Mouse (Mus musculus) left cerebral cortex, adult 11 months (tissue): ENCODE results near the gene Mmab.

Experiments
- DNase-seq: peaks from one replicate; pipeline ENCODE4 v3.0.0; 2022; ENCODE audit warnings: low spot score

Mmab gene

GRCm38 (mm10) chr5:114443566-114444367 is at the start of gene Mmab, which contains the start of gene Mvk:
Mmab (minus strand) TSS chr5:114444060.
Mvk (plus strand) TSS chr5:114444269.
- DNase-seq = peak; percentile 99

- no peak for DNase-seq
These were observed 46.4 kb upstream of the Mmab start for GRCm38 (mm10) chr5:114490241-114490640.

GRCm38 (mm10) chr5:114489570-114489969 is 45.7 kb upstream of the Mmab start:
- peak; percentile 30 for DNase-seq

DNA sequence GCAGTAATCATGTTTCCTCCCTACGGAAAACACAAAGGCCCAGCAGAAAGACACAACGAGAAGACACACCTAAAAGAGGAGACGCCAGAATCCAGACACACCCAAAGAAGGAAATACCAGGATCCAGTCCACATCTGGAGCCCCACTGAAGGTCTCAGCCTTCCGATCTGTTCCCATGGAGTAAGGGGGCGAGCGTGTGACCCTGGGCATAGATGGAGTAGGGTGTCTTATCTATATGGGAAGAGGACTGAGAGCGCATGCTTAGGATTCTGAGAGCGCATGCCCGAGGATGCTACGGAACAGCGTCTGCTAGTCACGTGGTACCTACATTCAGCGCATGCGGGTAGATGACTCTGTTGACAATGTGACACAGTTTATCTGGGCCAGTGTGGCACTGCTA is 41.8 kb upstream of the Mmab start:
- no peak for DNase-seq

GRCm38 (mm10) chr5:114482587-114483011 is 38.7 kb upstream of the Mmab start:
- DNase-seq = no peak

GRCm38 (mm10) chr5:114478267-114478666 is 34.4 kb upstream of the Mmab start:
- DNase-seq = no peak

GRCm38 (mm10) chr5:114474741-114475491 is 31.1 kb upstream of the Mmab start:
- DNase-seq = no peak

GRCm38 (mm10) chr5:114470359-114470758 is 26.5 kb upstream of the Mmab start:
- no peak for DNase-seq

DNA sequence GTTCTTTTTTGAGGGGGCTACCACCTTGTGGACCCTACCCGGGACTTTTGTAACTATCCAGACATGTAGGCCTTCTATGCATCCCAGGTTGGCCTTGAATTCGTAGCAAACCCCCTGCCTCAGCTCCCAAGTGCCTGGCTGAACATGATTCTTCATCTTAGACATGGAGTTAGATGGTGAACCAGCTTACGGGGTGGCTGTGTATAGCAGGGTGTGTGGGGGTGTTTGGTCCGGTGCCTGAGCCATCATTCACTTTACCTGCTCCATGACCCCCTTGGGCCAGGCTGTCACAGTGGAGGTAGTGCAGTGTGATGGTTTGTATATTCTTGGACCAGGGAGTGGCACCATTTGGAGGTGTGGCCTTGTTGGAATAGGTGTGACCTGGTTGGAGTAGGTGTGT is 24.1 kb upstream of the Mmab start:
- no peak for DNase-seq

DNA sequence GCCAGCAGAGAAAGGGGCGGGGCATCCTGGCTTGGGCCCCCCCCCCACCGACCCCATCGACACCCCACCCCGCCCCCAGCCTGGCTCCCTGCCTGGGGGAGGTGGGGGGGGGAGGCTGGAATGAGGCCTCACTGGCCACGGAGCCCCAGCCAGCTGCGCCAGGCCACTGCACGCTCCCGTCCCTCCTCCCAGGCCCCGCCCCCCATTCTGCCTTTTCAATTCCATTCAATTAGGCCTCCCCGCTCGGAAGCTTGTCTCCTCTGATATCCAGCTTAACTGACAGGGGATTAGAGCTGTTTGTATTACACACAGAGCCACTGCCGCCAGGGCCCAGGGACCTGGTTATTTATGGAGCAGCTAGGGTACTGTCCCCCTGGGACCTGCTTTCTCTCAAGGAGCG is 23.6 kb upstream of the Mmab start:
- peak; percentile 47 for DNase-seq

DNA sequence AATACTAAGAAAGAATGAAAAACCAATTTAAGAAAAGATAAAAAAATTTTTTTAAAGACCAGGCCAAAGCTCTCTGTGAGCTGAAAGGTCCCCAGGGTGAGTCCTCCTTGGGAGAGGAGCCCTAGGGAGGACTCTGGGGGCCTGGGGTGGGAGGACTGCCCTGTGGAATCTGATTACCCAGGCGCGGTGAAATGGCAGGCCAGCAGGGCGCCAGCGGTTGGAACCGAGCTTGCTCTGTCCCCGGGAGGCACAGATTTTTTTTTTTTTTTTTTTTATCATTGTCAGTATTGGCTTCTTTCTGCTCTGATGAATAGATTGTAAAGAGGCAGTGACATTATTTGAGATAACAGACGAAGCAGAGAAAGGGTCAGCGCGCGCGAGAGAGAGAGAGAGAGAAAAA is 23.2 kb upstream of the Mmab start:
- DNase-seq = no peak

DNA sequence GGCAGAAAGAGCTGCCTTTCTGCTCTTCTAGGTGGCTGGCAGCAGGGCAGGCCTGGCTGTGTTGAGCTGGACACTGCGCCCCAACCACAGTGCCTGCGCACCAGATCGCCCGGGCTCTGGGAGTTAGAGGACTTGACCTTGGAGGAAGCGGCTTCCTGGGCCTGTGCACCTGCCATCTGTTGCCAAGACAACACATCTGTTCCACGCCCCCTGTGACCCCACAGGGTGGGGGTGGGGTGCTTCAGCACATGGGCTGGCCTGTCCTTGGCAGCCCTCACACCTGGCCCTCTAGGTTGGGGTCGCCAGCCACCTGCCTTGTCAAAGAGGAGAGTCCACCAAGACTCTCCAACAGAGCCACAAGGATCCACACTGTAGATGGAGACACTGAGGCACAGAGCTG is 21.8 kb upstream of the Mmab start:
- DNase-seq = no peak

GRCm38 (mm10) chr5:114464561-114464960 is 20.7 kb upstream of the Mmab start:
- DNase-seq = no peak

DNA sequence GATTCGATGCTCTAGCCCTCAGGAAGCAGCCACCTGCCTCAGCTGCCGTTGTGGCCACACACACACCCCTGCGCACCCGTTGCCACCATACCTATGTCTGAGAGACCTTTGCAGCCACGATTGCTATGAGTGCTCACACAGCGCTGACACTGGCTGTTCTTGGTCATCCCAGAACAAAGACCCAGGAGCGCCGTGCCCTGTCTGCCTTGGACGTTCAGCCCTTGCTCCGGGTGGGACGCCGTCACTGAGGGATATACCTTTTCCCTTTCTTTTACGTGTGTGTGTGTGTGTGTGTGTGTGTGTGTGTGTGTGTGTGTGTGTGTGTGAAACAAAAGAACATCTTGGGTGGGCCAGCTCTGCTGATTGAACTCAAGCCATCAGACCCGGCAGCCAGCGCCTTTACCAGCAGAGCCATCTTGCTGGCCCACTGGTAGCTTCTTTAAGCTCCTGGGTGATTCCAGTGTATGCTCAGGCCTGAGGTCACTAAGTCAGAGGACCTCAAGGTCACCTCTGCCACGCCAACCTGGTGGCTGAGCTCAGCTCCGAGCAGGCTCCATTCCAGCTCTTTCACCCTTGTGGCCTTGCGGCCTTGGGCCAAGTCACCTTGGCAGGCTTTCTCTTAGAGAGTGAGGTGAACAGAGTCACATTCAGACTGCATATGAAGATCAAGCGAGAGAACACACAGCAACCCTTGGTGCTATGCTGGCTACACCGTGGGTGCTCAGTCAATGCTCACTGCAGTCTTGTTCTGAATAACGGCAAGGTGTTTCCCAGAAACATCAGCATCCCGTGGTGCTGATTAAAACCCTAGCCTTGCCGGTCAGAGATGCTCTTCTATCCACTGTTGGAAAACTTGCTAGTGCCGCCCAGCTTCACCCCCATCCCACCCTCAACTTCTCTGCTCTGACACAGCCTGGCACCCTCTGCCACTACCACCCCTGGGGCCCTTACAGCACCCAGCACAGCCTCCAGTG is 18.5 kb upstream of the Mmab start:
- DNase-seq = no peak

- DNase-seq = peak; percentile 38
These were observed 17.4 kb upstream of the Mmab start for GRCm38 (mm10) chr5:114461238-114461637.

DNA sequence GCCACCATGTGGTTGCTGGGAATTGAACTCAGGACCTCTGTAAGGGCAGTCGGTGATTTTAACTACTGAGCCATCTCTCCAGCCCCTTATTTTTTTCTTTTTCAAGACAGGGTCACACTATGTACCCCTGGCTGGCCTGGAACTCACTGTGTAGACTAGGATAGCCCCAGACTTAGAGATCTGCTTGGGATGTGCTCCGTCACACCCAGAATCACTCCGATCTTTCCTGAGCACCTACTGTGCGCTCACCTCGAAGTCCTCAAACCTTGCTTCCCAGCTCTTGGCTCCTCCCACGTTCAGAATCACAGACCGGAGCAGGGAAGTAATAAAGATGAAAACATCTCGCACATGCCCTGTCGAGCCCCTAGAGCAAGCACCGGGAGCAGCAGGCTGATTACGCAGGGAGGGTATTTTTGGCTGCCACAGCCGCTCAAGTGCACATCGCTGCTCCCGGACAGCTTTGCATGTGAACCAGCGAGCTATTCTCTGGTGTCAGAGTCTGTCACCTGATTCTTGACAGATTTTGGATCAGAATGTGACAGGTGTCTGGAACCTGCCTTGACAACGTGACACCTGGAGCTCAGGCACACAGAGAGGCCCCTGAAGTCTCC is 13.2 kb upstream of the Mmab start:
- DNase-seq = no peak

DNA sequence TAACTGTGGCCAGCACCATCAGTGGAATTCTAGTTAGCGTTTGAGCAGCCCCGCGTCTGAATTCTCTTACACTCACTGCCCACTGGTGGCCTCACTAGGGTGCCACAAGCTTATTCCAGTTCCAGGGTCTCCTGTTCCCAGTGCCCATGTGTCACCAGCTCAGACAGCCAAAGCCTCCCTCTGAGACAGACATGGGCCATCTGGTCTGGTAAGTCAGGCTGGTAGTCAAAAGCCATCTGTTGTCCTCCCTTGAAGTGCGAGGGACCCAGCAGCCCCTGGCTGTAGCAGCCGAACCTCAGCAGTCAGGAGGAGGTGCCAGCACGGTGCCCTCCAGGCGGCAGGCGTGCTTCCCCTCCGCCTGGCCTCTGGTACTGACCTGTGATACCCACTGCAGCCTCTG is 12.4 kb upstream of the Mmab start:
- DNase-seq = no peak

- no peak for DNase-seq
These were observed 5.2 kb upstream of the Mmab start for GRCm38 (mm10) chr5:114449011-114449410.

GRCm38 (mm10) chr5:114444368-114444692 is 470 bp upstream of the Mmab start:
- no peak for DNase-seq

DNA sequence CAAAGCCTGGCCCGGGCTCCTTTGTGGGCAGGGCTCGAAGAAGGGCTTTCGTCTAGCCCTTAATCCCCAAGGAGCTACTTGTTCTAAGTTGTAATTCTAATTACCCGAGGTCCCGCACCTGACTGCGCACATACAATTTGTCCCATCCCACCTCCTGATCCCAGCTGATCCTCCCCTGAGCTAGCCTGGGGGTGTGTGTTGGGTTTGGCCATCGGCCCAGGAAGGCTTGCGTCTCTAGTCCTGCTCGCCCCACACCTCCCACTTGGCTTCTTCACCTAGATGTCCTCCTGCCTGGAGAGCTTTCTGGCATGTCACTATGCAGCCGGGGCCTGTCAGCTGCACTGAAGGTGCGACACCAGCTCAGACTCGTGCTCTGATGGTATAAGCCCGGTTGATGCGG is 8.3 kb downstream of the Mmab start:
- DNase-seq = no peak

DNA sequence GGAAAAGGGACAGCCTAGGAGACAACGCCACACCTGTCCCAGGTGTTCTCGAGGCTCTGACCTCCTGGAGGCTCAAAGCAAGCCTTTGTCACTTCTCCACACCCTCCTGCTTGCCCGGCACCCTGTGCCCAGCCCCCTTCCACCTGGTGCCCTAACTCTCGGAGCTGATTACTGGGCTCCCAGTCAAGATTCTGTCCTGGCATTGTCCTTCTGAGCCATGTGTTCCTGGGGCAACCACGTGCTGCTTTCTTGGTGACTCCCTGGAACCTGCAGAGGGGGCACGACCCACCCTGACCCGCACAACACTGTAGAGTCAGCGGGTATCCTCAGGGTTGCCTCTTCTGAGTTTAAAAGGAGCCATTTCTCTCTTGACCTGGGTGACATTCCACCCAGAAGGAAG is 9.5 kb downstream of the Mmab start:
- DNase-seq = no peak

- no peak for DNase-seq
These were observed 14.1 kb downstream of the Mmab start for GRCm38 (mm10) chr5:114429781-114430180.
